Mouse (Mus musculus) megakaryocyte, embryonic 14.5 days (primary cell): ENCODE measurements at regions not wholly inside any gene's neighbourhood (a gene's known extent, or its start where the extent isn't known, plus 50 kb on each side); places are given as distances from the start of the nearest gene placed in this dataset.

Source experiments
- FLI1 ChIP-seq: IDR thresholded peaks from 2 replicates; pipeline ENCODE4 v1.6.1; 2012; ENCODE audit warnings: low read length, inconsistent platforms, mixed read lengths
- GATA1 ChIP-seq: IDR thresholded peaks from 3 replicates; pipeline ENCODE4 v1.6.1; 2012; ENCODE audit warnings: mixed read lengths, low read length, inconsistent platforms, borderline replicate concordance

DNA sequence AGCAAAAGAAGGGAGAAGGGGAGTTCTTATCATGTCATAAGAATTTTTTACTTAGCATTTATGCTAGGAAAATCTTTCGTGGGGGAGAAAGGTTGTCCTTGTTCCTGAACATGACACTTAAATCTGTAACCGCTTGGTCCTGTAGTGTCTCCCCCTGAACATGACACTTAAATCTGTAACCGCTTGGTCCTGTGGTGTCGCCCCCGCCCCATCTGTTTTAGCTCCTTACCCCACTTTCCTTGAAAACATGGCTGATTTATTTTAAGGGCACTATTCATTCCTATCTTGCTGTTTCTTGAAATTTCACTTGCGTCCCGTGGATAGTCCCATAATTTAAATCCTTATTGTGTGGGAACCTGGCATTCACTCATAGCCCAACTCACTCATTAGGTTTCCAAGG lies 82.2 kb downstream of the Rap2a start:
- TF ChIP-seq GATA1 (no peak), FLI1 (no peak)
